7 mouse cellular contexts compared by ENCODE assay signal in the genomic region with DNA sequence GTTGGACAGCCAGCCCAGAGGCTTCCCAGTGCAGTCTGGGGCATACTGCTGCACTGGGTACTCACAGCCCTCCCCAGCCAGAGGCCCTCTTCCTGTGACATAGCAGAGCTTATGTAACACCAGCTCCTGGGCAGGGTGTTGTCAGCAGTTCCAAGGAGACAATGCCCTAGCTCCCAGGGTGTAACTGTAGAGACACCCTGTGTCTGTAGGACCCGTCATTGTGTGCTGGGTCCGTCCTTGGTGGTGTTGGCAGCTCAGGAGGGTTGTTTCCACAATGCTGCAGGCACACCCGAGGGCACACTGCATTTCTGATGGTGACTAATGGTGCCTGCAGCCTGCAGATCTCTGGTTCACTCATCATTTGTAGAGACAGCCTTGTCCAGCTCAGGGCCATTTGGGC. TPM values are rescaled to one million over a fixed set of nuclear protein-coding genes. Genes with fewer than 3 reads are reported as not detected.
DNase-seq lines count a peak whose midpoint lies in the region; ATAC-seq and TF ChIP-seq lines count a peak whose summit lies in the region.

No protein-coding gene starts in this region.

- H3K4me1 ChIP-seq in liver, embryonic 12.5 days, result peaks cover 24% of the 10 kb centered on the region
- no peaks in the 10 kb centered on the region for H3K4me1 ChIP-seq in liver, postnatal 0 days (ENCODE audit: insufficient read depth)
- peaks cover 54% of the 10 kb centered on the region for H3K4me1 ChIP-seq in neural tube, embryonic 12.5 days

- no peaks in the 10 kb centered on the region for H3K9me3 ChIP-seq in liver, embryonic 12.5 days (replicated peaks)
- H3K9me3 ChIP-seq in liver, postnatal 0 days (ENCODE audit: low read length), result no peaks in the 10 kb centered on the region
- H3K9me3 ChIP-seq in neural tube, embryonic 12.5 days, result no peaks in the 10 kb centered on the region

- no peak for TF ChIP-seq CTCF in liver, postnatal 0 days (IDR thresholded peaks at IDR 0.05; ENCODE audit: low read depth)

- no peak overlapping the region for H3K4me3 ChIP-seq in liver, embryonic 12.5 days
- H3K4me3 ChIP-seq in liver, postnatal 0 days (ENCODE audit: low read depth, low read length), result no peak overlapping the region
- H3K4me3 ChIP-seq in neural tube, embryonic 12.5 days, result no peak overlapping the region

- 35% methylated on average over 3 of the region's 3 CpGs for WGBS in liver, embryonic 12.5 days (ENCODE audit: insufficient replicate concordance)
- 34% methylated on average over 3 of the region's 3 CpGs for WGBS in liver, postnatal 0 days (ENCODE audit: insufficient replicate concordance)
- 27% methylated on average over 3 of the region's 3 CpGs for WGBS in neural tube, embryonic 12.5 days

- H3K27ac ChIP-seq in liver, embryonic 12.5 days, result no peak overlapping the region
- no peak overlapping the region for H3K27ac ChIP-seq in liver, postnatal 0 days (ENCODE audit: low read depth)
- H3K27ac ChIP-seq in neural tube, embryonic 12.5 days, result 0 out of 2 replicates have a peak overlapping the region, but pooled peaks have one; percentile 13

- H3K27me3 ChIP-seq in liver, embryonic 12.5 days (replicated peaks), result no peaks in the 10 kb centered on the region
- no peaks in the 10 kb centered on the region for H3K27me3 ChIP-seq in liver, postnatal 0 days (ENCODE audit: insufficient read depth, low read length)
- no peaks in the 10 kb centered on the region for H3K27me3 ChIP-seq in neural tube, embryonic 12.5 days (replicated peaks)

- DNase-seq in liver, postnatal 0 days, result no peak
- peak; percentile 79 for DNase-seq in brain, adult 2 months (ENCODE audit: low read depth, low spot score)
- peak; percentile 59 for DNase-seq in kidney, postnatal 10 days
- no peak for DNase-seq in layer of hippocampus, adult 8-10 months (ENCODE audit: low spot score in 2 of 2)
- no peak for DNase-seq in left cerebral cortex, adult 8-10 months (ENCODE audit: low spot score in 2 of 2)

- no peak for TF ChIP-seq EP300 in liver, postnatal 0 days (IDR thresholded peaks at IDR 0.05; ENCODE audit: low read depth)

- ATAC-seq in liver, embryonic 12.5 days, result peak; percentile 41
- no peak for ATAC-seq in liver, postnatal 0 days
- ATAC-seq in neural tube, embryonic 12.5 days (ENCODE audit: low FRiP score, low read depth), result no peak

- H3K4me2 ChIP-seq in liver, embryonic 12.5 days, result no peak overlapping the region
- no peak overlapping the region for H3K4me2 ChIP-seq in liver, postnatal 0 days (ENCODE audit: low read depth, low read length)
- no peak overlapping the region for H3K4me2 ChIP-seq in neural tube, embryonic 12.5 days (replicated peaks)

- H3K9ac ChIP-seq in liver, embryonic 12.5 days, result no peak overlapping the region
- no peak overlapping the region for H3K9ac ChIP-seq in liver, postnatal 0 days (replicated peaks)
- H3K9ac ChIP-seq in neural tube, embryonic 12.5 days, result no peak overlapping the region

- H3K36me3 ChIP-seq in liver, embryonic 12.5 days, result no peaks in the 10 kb centered on the region
- H3K36me3 ChIP-seq in liver, postnatal 0 days (replicated peaks; ENCODE audit: insufficient read depth, low read length), result no peaks in the 10 kb centered on the region
- H3K36me3 ChIP-seq in neural tube, embryonic 12.5 days, result no peaks in the 10 kb centered on the region

RNA-seq across cellular contexts. Expression of a gene that starts 24.8 kb away (rescaled TPM):
- 52.7 and 53.9 TPM in 2 replicates for polyA plus RNA-seq in liver, embryonic 12.5 days (2016; fragmentation: Nextera tagmentation; extraction: Ambion mirVana)
- polyA plus RNA-seq in liver, postnatal 0 days (2015; fragmentation: Nextera tagmentation; extraction: Ambion mirVana), result 32.2 and 33.9 TPM in 2 replicates
- polyA plus RNA-seq in neural tube, embryonic 12.5 days (2016; fragmentation: Nextera tagmentation; extraction: Ambion mirVana), result 60.6 and 61.2 TPM in 2 replicates
- total RNA-seq in layer of hippocampus, adult 8-10 months (2022), result 10 to 100 TPM; 43.9 to 50.8 (median 49.6) TPM
- total RNA-seq in left cerebral cortex, adult 8-10 months (2022), result 10 to 100 TPM; 43.9 to 53.4 (median 47.6) TPM

RNA-seq across cellular contexts. Expression of a gene that starts 28.3 kb away (rescaled TPM):
- polyA plus RNA-seq in liver, embryonic 12.5 days (2016; fragmentation: Nextera tagmentation; extraction: Ambion mirVana), result 240 and 243 TPM in 2 replicates
- 42.1 and 53.6 TPM in 2 replicates for polyA plus RNA-seq in liver, postnatal 0 days (2015; fragmentation: Nextera tagmentation; extraction: Ambion mirVana)
- 120 and 127 TPM in 2 replicates for polyA plus RNA-seq in neural tube, embryonic 12.5 days (2016; fragmentation: Nextera tagmentation; extraction: Ambion mirVana)
- total RNA-seq in layer of hippocampus, adult 8-10 months (2022), result 1 to 10 TPM; 4.4 to 7.0 (median 5.5) TPM
- total RNA-seq in left cerebral cortex, adult 8-10 months (2022), result 1 to 10 TPM; 4.0 to 9.0 (median 4.6) TPM

RNA-seq across cellular contexts. Expression of a gene that starts 52.0 kb away (rescaled TPM):
- polyA plus RNA-seq in liver, embryonic 12.5 days (2016; fragmentation: Nextera tagmentation; extraction: Ambion mirVana), result 4.6 and 5.0 TPM in 2 replicates
- polyA plus RNA-seq in liver, postnatal 0 days (2015; fragmentation: Nextera tagmentation; extraction: Ambion mirVana), result 1.1 and 1.3 TPM in 2 replicates
- polyA plus RNA-seq in neural tube, embryonic 12.5 days (2016; fragmentation: Nextera tagmentation; extraction: Ambion mirVana), result 362 and 381 TPM in 2 replicates
- 100 to 1,000 TPM; 160 to 178 (median 170) TPM for total RNA-seq in layer of hippocampus, adult 8-10 months (2022)
- total RNA-seq in left cerebral cortex, adult 8-10 months (2022), result 100 to 1,000 TPM; 190 to 207 (median 195) TPM

Comparison
In these comparisons a context has a peak if more than half of its experiments do, and no peak if none do; other contexts are left out.
1. DNase-seq: peak in brain, adult 2 months (single experiment) and kidney, postnatal 10 days (single experiment); none in liver, postnatal 0 days (single experiment), layer of hippocampus, adult 8-10 months (0 of 2) and left cerebral cortex, adult 8-10 months (0 of 2).
2. RNA of a gene that starts 52.0 kb away (polyA plus RNA-seq): 362 to 381 TPM in neural tube, embryonic 12.5 days; 4.6 to 5.0 TPM in liver, embryonic 12.5 days and 1.1 to 1.3 TPM in liver, postnatal 0 days; every median in the first group is over 10 times any median in the second.